Mouse (Mus musculus): ENCODE results near the gene Gm17428.
"Not testable (repeated sequence)": the region's sequence is repeated elsewhere in the genome, so short reads cannot be mapped to it uniquely, and the experiment has no call there.

The Gm17428 gene

DNA sequence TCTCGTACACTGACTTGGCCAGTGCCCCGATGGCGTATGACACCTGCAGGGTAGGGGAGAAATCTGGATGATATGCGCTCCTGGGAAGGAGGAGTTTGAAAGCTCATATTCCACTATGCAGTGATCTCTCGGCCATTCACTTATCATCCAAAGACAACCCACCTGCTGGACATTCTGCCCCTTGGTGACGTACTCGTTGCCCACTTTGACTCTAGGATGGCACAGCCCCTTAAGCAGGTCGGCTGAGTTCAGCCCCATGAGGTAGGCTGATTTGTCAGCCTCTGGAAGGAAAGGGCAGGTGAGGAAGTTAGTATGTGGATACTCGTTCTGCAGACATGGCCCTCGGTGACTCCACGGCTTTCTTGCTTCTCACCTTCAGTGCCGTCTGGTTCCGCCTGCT lies 12.1 kb downstream of the Gm17428 start:
- no peak for DNase-seq (ENCODE audit: low spot score in 2 of 2)

GRCm38 (mm10) chr14:54989886-54990441 lies 13.2 kb downstream of the Gm17428 start:
- no peak for DNase-seq (ENCODE audit: low spot score in 2 of 2)

DNA sequence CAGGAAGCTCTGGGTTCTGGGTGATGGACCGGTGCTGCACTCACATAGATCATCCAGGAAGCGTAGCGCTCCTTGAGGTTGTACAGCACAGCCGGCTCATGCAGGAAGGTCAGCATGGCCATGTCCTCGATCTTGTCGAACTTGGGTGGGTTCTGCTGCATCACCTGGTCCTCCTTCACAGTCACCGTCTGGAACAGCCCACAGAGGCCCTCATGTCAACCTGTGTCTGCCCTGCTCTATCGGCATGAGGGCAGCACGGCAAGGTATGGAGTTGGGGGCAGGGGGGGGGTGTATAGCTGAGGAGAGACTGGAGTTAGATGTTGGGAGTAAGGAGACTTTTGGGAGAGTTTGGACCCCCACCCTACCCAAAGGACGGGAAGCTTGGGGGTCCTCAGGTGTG lies 15.5 kb downstream of the Gm17428 start:
- no peak for DNase-seq (ENCODE audit: low spot score in 2 of 2)

DNA sequence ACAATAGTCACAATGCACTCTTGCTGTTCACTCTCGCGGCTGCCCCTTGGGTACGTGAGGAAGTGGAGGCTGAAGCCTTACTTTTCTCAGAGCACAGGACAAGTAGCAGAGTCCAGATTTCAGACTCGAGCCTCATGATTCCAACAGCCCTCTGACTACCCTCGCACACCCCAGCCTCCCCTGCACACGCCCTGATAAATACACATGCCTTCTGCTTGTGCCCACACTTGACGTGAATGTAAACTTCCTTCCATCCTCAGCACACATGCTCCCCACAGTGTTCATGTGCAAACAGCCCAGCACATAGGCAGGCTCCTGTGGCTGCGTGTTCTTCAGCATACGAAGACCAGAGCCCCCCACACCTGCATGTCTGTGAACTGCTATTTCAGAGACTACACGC lies 16.9 kb downstream of the Gm17428 start:
- no peak for DNase-seq (ENCODE audit: low spot score in 2 of 2)

GRCm38 (mm10) chr14:54994136-54994868 lies 17.6 kb downstream of the Gm17428 start, which contains the start of gene Myh7:
Myh7 (minus strand) TSS chr14:54994626.
- no peak for DNase-seq (ENCODE audit: low spot score in 2 of 2)

- DNase-seq (ENCODE audit: low spot score in 2 of 2): no peak
Measured at GRCm38 (mm10) chr14:54994869-54995186, 18.1 kb downstream of the Gm17428 start.

DNA sequence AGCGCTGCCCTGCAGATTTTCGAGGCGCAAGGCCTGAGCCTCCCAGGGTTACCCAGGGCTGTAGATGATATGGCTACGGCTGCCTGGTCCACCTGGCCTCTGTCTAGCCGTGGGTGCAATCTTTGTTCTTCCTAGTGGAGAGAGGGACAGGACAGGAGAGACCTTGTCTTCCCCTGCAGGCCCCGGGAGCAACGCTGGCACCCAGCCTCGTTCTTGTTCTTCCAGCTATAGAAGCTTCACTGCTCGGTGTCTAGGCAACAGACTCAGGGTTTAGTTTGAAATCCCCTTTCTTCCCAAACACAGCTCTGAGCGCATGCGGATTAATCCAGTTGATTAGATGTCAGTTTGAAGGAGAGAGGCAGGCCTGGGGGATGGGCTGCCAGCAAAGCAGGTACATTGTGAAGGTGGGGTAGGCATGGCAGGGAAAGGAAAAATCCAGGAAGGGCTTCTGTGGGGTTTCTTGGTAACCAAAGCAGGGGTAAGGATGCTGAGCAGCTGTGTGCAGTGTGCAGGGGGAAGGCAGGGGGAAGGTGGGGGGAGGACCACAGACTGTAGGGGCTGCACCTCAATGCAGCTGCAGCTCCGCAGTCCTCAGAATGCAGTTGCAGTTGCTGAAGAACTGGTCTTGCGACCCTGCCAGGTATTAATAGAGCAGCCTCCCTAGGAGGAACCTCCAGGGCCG lies 18.9 kb downstream of the Gm17428 start:
- DNase-seq (ENCODE audit: low spot score in 2 of 2): no peak

DNA sequence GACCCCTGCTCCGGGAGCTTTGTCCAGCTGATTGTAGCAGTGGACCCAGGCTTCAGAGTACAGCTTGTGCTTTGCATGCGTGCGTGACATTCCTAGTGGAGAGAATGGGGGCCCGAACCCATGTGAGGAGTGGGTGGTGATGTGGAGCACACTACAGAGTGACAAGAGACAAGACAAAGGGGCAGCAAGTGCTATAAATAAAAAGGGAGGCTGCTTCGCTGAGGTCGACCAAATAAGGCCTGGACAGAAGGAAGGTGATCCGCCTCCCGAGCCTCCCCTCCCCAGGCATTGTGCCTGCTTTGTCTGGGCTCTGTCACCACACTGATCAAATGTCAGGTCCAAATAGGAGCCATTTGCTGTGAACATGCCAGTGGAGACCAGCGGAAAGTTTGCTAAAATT lies 20.1 kb downstream of the Gm17428 start:
- DNase-seq (ENCODE audit: low spot score in 2 of 2): no peak

- DNase-seq (ENCODE audit: low spot score in 2 of 2): no peak
Measured at GRCm38 (mm10) chr14:54997297-54997696, 20.6 kb downstream of the Gm17428 start.

- DNase-seq (ENCODE audit: low spot score in 2 of 2): no peak
Measured at GRCm38 (mm10) chr14:54998680-54999079, 21.9 kb downstream of the Gm17428 start.

- DNase-seq (ENCODE audit: low spot score in 2 of 2): not testable (repeated sequence)
Measured at GRCm38 (mm10) chr14:54999868-55000267, 23.1 kb downstream of the Gm17428 start.

- no peak for DNase-seq (ENCODE audit: low spot score in 2 of 2)
Measured at GRCm38 (mm10) chr14:55000814-55001213, 24.1 kb downstream of the Gm17428 start.

- no peak for DNase-seq (ENCODE audit: low spot score in 2 of 2)
Measured at GRCm38 (mm10) chr14:55001446-55001845, 24.7 kb downstream of the Gm17428 start.

- no peak for DNase-seq (ENCODE audit: low spot score in 2 of 2)
Measured at GRCm38 (mm10) chr14:55001938-55002686, 25.4 kb downstream of the Gm17428 start.

DNA sequence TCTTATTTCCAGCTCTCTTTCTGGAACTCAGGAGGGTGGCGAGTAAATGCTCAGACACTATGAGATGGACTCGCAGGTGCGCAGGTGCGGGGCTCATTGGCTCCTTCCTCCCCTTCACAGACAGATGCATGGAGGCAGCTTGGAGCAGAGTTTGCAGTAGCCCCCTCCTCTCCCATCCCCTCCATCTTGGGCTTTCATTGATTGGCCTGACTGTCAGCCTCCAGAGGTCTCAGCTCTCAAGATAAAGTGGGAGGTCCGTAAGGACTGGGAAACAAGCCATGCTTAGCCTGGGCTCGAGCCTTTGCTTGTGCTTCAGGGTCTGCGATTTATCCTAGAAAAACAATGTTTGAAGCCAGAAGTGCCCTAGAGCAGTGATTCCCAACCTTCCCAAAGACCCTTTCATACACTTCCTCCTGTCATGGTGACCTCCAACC lies 26.0 kb downstream of the Gm17428 start:
- DNase-seq (ENCODE audit: low spot score in 2 of 2): no peak

DNA sequence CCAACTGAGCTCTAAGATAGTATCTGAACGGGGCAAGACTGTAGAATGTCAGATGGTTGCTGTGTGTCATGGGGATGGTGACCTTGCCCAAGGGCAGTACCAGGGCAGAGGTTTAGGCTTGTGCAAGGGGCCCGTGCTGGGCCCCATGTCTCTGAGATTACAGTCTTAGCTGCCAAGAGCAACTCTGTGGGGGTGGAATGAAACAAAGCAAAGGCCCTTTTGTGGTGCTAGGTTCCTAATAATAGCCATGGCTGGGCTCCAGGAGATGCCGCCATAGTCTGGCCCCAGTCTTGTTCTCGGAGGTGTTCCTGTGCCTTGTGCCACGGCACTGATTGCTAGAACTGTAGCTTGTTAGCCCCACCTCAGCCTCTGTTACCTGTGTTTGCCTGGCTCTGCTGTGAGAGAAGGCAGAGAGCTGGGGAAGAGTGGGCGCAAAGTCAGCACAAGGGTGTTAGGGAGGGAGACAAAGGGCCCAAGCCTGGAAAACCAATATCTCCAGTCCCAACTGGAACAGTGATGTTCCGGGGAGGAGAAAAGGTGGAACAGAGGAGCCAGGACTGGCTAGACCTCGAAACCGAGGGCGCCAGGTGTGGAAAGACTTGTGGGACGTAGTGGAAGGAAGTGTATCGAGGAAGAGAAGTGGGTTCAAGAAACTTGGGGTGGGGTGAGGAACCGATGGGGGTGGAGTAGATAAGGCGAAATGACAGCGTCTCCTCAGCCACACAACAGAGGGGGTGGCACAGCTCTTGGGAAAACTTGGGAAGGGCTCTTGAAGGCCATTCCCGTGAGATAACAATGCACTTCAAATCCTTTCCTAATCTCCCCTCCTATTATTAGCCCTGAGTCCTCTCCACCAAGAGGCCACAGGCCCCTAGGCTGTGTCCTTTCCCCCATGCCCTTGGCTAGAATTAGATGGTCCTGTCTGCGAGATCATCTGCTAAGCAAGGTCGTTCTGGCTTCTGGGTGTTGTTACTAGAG lies 27.4 kb downstream of the Gm17428 start:
- DNase-seq (ENCODE audit: low spot score in 2 of 2): no peak

DNA sequence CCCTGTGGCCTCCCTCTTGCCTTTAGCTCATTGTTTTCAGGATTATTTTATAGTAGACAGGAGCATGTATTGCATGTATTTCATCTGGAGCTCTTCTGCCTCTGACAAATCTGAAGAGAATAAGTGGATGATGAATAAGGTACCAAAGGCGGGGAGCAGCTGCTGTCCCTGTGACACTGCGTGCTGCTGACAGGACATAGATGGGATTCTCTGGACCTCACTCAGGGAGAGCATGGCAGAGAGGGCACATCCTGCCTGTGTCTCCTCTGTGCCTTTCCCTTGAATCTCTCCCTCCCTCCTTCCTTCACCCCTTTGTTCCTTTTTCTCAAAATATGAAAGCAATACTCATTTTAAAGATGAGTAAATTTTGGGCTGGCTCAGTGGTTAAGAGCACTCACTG lies 28.8 kb downstream of the Gm17428 start:
- no peak for DNase-seq (ENCODE audit: low spot score in 2 of 2)

DNA sequence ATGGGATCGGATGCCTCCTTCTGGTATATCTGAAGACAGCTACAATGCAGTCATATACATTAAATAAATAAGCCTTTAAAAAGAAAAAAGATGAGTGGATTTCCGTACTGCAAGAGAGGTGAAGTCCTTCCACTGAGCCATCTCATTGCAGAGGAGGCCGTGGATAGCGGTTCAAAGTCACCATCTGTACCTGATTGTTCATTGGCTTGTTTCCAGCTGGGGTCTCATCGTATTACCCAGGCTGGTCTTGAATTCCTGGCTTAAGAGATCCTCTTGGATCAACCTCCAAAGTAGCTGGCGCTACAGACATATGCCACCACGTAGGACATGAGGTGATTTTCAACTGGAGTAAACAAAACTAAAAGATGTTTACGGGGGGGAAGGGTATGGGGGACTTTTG lies 29.2 kb downstream of the Gm17428 start:
- DNase-seq (ENCODE audit: low spot score in 2 of 2): no peak

DNA sequence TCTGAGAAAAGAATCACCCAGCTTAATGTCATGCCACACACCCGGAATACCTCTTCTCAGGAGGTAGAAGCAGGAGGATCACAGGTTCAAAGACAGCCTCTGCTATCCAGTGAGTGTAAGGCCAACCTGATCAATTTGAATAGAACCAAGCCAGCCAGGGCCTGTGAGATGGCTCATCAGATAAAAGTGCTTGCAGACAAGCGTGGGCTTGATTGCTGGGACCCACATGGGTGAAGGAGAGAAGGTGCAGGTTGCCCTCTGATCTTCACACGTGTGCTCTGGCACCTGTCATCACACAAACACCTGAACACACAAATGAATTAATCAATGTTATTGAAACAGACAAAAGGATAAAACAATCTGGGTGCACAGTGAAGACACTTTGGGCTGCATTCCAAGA lies 29.8 kb downstream of the Gm17428 start:
- DNase-seq (ENCODE audit: low spot score in 2 of 2): no peak

DNA sequence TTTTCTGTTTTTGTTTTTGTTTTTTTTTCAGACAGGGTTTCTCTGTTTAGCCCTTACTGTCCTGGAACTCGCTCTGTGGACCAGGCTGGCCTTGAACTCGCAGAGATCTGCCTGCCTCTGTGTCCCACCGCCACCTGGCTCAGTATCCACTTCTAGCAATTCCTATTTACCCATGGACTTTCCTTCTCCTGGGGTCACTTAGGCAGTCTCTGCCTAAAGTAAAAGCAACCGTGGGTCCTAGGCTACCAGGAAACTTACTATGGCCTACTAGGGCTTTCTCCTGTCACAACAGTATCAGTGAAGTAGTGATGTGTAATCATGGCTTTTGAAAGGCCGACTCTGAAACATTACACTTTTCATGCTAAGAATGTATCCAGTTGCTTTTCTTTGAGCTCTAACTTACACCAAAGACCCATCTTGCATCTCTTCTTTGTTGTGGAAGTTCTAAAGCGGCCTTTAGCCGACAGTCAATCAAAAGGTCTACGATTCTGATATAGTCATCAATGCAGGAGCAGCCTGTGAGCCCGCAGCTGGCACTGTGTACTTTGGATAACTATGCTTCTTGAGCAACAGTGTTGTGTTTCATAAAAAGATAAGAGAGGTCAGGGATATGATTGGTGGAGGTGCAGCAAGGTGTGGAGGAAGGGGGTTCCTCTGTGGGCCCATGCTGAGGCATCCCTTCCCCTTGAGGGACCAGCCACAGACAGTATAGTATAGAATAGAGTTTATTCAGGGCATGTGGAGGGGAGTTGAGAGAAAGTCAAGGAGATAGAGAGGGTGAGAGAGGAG lies 30.6 kb downstream of the Gm17428 start:
- no peak for DNase-seq (ENCODE audit: low spot score in 2 of 2)

Measured in spleen, postnatal 14 days (tissue).